ENCODE assay signal across 8 mouse cellular contexts in the genomic region with DNA sequence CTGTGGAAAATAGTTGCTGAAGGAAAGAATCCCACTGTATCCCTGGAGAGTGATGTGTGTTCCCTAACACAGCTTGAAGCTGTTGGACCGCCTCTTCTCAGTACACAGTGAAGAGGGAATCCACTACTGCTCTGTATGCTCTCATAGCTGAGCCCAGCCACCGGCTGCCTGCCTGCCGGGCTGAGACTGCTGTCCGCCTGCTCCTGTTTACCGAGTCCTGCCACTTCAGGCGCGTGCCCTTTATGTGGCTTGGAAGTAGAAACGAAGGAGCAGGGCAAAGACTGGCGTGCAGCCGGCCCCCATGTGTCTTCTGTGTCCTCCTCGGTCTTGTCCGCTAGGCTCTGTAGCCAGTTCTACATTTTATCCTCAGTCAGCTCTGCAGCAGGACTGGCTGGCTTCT. TPM values are rescaled to one million over a fixed set of nuclear protein-coding genes. Genes with fewer than 3 reads are reported as not detected.
DNase-seq lines count a peak whose midpoint lies in the region; ATAC-seq and TF ChIP-seq lines count a peak whose summit lies in the region.

No protein-coding gene starts in this region.

- no peak for TF ChIP-seq CTCF in gastrocnemius, adult 2 months (IDR thresholded peaks at IDR 0.05)
- TF ChIP-seq CTCF in stomach, postnatal 0 days (IDR thresholded peaks at IDR 0.05; ENCODE audit: low read depth), result no peak

- no peak for TF ChIP-seq EP300 in stomach, postnatal 0 days (optimal IDR thresholded peaks at IDR 0.05)

- H3K4me1 ChIP-seq in limb, embryonic 14.5 days (ENCODE audit: control insufficient read depth, insufficient read depth, low read length), result no peaks in the 10 kb centered on the region; the same call in 1 of the 2 replicates
- H3K4me1 ChIP-seq in stomach, postnatal 0 days (replicated peaks; ENCODE audit: control insufficient read depth, insufficient read depth), result no peaks in the 10 kb centered on the region

- peak overlapping the region; percentile 50 for H3K4me3 ChIP-seq in gastrocnemius, adult 2 months
- H3K4me3 ChIP-seq in limb, embryonic 14.5 days (replicated peaks; ENCODE audit: low read length), result no peak overlapping the region
- no peak overlapping the region for H3K4me3 ChIP-seq in stomach, postnatal 0 days (ENCODE audit: low read depth, low read length)

- intact Hi-C loops in gastrocnemius, adult 2 months (cut with DNase I), result no loop called here

- H3K9me3 ChIP-seq in limb, embryonic 14.5 days (ENCODE audit: control insufficient read depth, low read length), result no peaks in the 10 kb centered on the region
- H3K9me3 ChIP-seq in stomach, postnatal 0 days (ENCODE audit: control insufficient read depth, low read length), result no peaks in the 10 kb centered on the region

- H3K27me3 ChIP-seq in limb, embryonic 14.5 days (ENCODE audit: control insufficient read depth, insufficient read depth, low read length), result no peaks in the 10 kb centered on the region
- H3K27me3 ChIP-seq in stomach, postnatal 0 days (ENCODE audit: control insufficient read depth, insufficient read depth, low read length), result no peaks in the 10 kb centered on the region

- peak overlapping the region; percentile 82 for H3K27ac ChIP-seq in gastrocnemius, adult 2 months
- no peak overlapping the region for H3K27ac ChIP-seq in limb, embryonic 14.5 days (replicated peaks; ENCODE audit: low read depth, low read length)
- 0 out of 2 replicates have a peak overlapping the region, but pooled peaks have one; percentile 30 for H3K27ac ChIP-seq in stomach, postnatal 0 days (replicated peaks)

- no peak for TF ChIP-seq POLR2A in limb, embryonic 14.5 days (IDR thresholded peaks at IDR 0.05; ENCODE audit: borderline replicate concordance, extremely low read depth, insufficient read depth, insufficient read length)

- WGBS in limb, embryonic 14.5 days, result 44% methylated on average over 12 of the region's 12 CpGs
- WGBS in stomach, postnatal 0 days, result 36% methylated on average over 12 of the region's 12 CpGs

- 0 out of 2 replicates have a peak, but pooled peaks have one; percentile 30 for ATAC-seq in limb, embryonic 14.5 days (ENCODE audit: low FRiP score, low read depth)
- peak; percentile 70; the same call in 1 of the 2 replicates for ATAC-seq in stomach, postnatal 0 days (ENCODE audit: low FRiP score, low TSS enrichment)

- H3K36me3 ChIP-seq in limb, embryonic 14.5 days (ENCODE audit: control insufficient read depth, insufficient read depth, low read length), result no peaks in the 10 kb centered on the region
- H3K36me3 ChIP-seq in stomach, postnatal 0 days (ENCODE audit: control insufficient read depth, insufficient read depth, low read length), result no peaks in the 10 kb centered on the region

- H3K9ac ChIP-seq in limb, embryonic 14.5 days (ENCODE audit: low read depth, low read length, severe bottlenecking), result no peak overlapping the region
- no peak overlapping the region for H3K9ac ChIP-seq in stomach, postnatal 0 days (ENCODE audit: low read length)

- peak; percentile 22 for DNase-seq in right cerebral cortex, postnatal 4 days
- DNase-seq in right cerebral cortex, postnatal 25 days, result no peak
- peak; percentile 83 for DNase-seq in gastrocnemius, adult 2 months
- no peak for DNase-seq in limb, embryonic 14.5 days (ENCODE audit: low spot score)
- DNase-seq in stomach, postnatal 0 days (ENCODE audit: low spot score), result peak; percentile 52
- DNase-seq in thymus, postnatal 25 days, result no peak
- DNase-seq in kidney, postnatal 10 days, result no peak
- no peak for DNase-seq in adrenal gland, adult 18-20 months (ENCODE audit: low spot score in 2 of 2)

- no peak overlapping the region for H3K4me2 ChIP-seq in limb, embryonic 14.5 days (replicated peaks; ENCODE audit: low read depth, low read length, severe bottlenecking)
- no peak overlapping the region for H3K4me2 ChIP-seq in stomach, postnatal 0 days (replicated peaks; ENCODE audit: low read depth)

RNA-seq across cellular contexts. Expression of a gene that starts 34.5 kb away (rescaled TPM):
- 10 to 100 TPM; 35.6 to 49.4 TPM for total RNA-seq in gastrocnemius, adult 2 months (2021)
- polyA plus RNA-seq in limb, embryonic 14.5 days (2012; rRNA removed), result 48.8 and 52.9 TPM in 2 replicates
- 66.0 and 70.9 TPM in 2 replicates for polyA plus RNA-seq in limb, embryonic 14.5 days (2014; fragmentation: Nextera tagmentation; extraction: Ambion mirVana)
- 126 and 137 TPM in 2 replicates for polyA plus RNA-seq in stomach, postnatal 0 days (2015; fragmentation: Nextera tagmentation; extraction: Ambion mirVana)
- 100 to 1,000 TPM; 193 to 238 TPM for total RNA-seq in adrenal gland, adult 18-20 months (2021)

Comparison
In these comparisons a context has a peak if more than half of its experiments do, and no peak if none do; other contexts are left out.
1. DNase-seq: peak in right cerebral cortex, postnatal 4 days (single experiment), gastrocnemius, adult 2 months (single experiment) and stomach, postnatal 0 days (single experiment); none in right cerebral cortex, postnatal 25 days (single experiment), limb, embryonic 14.5 days (single experiment), thymus, postnatal 25 days (single experiment), kidney, postnatal 10 days (single experiment) and adrenal gland, adult 18-20 months (0 of 2).